Mouse (Mus musculus): ENCODE measurements around the gene Cbs. TPM values are rescaled to one million over a fixed set of nuclear protein-coding genes. Genes with fewer than 3 reads are reported as not detected.
A peak's percentile ranks its signal among the peaks of the same experiment; 100 is the strongest.

Gene Cbs
- polyA plus RNA-seq, 1 experiment: 19.5 TPM

DNA sequence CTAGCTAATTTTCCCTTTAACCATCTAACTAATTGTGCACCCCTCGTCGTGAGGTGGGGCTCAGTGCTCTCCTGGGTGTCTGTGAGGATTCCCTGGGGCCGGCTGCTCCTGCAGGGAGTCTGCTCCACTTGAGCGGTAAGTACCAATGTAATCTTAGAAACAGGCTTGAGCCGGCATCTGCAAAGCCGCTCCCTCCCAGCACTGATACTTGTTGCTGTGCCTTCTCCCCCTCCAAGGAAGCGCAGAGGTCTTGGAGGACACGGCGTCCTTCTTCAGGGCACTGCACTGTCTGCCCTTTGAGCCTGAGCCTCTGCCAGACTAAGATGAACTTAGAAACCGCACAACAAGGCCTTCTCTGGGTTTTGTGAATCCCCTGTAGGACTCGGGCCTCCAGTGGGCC lies 46.2 kb downstream of the Cbs start:
- H3K36me3 ChIP-seq (ENCODE audit: control insufficient read depth, insufficient read depth, low read length, poor library complexity, severe bottlenecking): peaks cover 13% of the 10 kb centered on the region; the same call in 1 of the 2 replicates
- no peaks in the 10 kb centered on the region for H3K27me3 ChIP-seq (ENCODE audit: control insufficient read depth, insufficient read depth, low read length, poor library complexity, severe bottlenecking)
- H3K4me3 ChIP-seq (ENCODE audit: low read depth, low read length): no peak overlapping the region
- H3K4me1 ChIP-seq (ENCODE audit: control insufficient read depth, insufficient read depth, low read length): peaks cover 15% of the 10 kb centered on the region
- H3K9me3 ChIP-seq (replicated peaks; ENCODE audit: control insufficient read depth, insufficient read depth, low read length, poor library complexity, severe bottlenecking): no peaks in the 10 kb centered on the region
- no peak overlapping the region for H3K9ac ChIP-seq (ENCODE audit: low read depth, poor library complexity, severe bottlenecking)
- TF ChIP-seq CTCF (IDR thresholded peaks at IDR 0.05; ENCODE audit: low read depth, low read length) (no peak), EP300 (IDR thresholded peaks at IDR 0.05; ENCODE audit: insufficient read depth, low read depth, low read length) (peak; percentile 86)
- peak overlapping the region; percentile 62 for H3K27ac ChIP-seq (ENCODE audit: insufficient read depth, low read length)

GRCm38 (mm10) chr17:31588726-31589125 lies 48.3 kb downstream of the Cbs start:
- peak; percentile 86 for TF ChIP-seq EP300 (IDR thresholded peaks at IDR 0.05; ENCODE audit: insufficient read depth, low read depth, low read length)
- no peak for TF ChIP-seq CTCF (IDR thresholded peaks at IDR 0.05; ENCODE audit: low read depth, low read length)
- Histone ChIP-seq H3K9ac (ENCODE audit: low read depth, poor library complexity, severe bottlenecking) (no peak overlapping the region), H3K4me1 (ENCODE audit: control insufficient read depth, insufficient read depth, low read length) (peaks cover 19% of the 10 kb centered on the region), H3K27ac (ENCODE audit: insufficient read depth, low read length) (peak overlapping the region; percentile 76; the same call in 1 of the 2 replicates), H3K4me3 (ENCODE audit: low read depth, low read length) (no peak overlapping the region), H3K27me3 (ENCODE audit: control insufficient read depth, insufficient read depth, low read length, poor library complexity, severe bottlenecking) (no peaks in the 10 kb centered on the region), H3K9me3 (replicated peaks; ENCODE audit: control insufficient read depth, insufficient read depth, low read length, poor library complexity, severe bottlenecking) (no peaks in the 10 kb centered on the region), H3K36me3 (ENCODE audit: control insufficient read depth, insufficient read depth, low read length, poor library complexity, severe bottlenecking) (peaks cover 6% of the 10 kb centered on the region; the same call in 1 of the 2 replicates)

GRCm38 (mm10) chr17:31588115-31588514 lies 48.9 kb downstream of the Cbs start:
- Histone ChIP-seq H3K27ac (ENCODE audit: insufficient read depth, low read length) (peak overlapping the region; percentile 76), H3K4me1 (ENCODE audit: control insufficient read depth, insufficient read depth, low read length) (peaks cover 19% of the 10 kb centered on the region), H3K27me3 (ENCODE audit: control insufficient read depth, insufficient read depth, low read length, poor library complexity, severe bottlenecking) (no peaks in the 10 kb centered on the region), H3K9ac (ENCODE audit: low read depth, poor library complexity, severe bottlenecking) (no peak overlapping the region), H3K36me3 (ENCODE audit: control insufficient read depth, insufficient read depth, low read length, poor library complexity, severe bottlenecking) (peaks cover 4% of the 10 kb centered on the region; the same call in 1 of the 2 replicates), H3K4me3 (ENCODE audit: low read depth, low read length) (no peak overlapping the region), H3K9me3 (replicated peaks; ENCODE audit: control insufficient read depth, insufficient read depth, low read length, poor library complexity, severe bottlenecking) (no peaks in the 10 kb centered on the region)
- no peak for TF ChIP-seq POLR2A (IDR thresholded peaks at IDR 0.05; ENCODE audit: insufficient read depth, low read length)
- no peak for TF ChIP-seq CTCF (IDR thresholded peaks at IDR 0.05; ENCODE audit: low read depth, low read length)
- no peak for TF ChIP-seq EP300 (IDR thresholded peaks at IDR 0.05; ENCODE audit: insufficient read depth, low read depth, low read length)

- TF ChIP-seq EP300 (IDR thresholded peaks at IDR 0.05; ENCODE audit: insufficient read depth, low read depth, low read length) (no peak), CTCF (IDR thresholded peaks at IDR 0.05; ENCODE audit: low read depth, low read length) (no peak), POLR2A (IDR thresholded peaks at IDR 0.05; ENCODE audit: insufficient read depth, low read length) (no peak)
- H3K9ac ChIP-seq (ENCODE audit: low read depth, poor library complexity, severe bottlenecking): no peak overlapping the region
- no peaks in the 10 kb centered on the region for H3K36me3 ChIP-seq (ENCODE audit: control insufficient read depth, insufficient read depth, low read length, poor library complexity, severe bottlenecking)
- peaks cover 26% of the 10 kb centered on the region for H3K4me1 ChIP-seq (ENCODE audit: control insufficient read depth, insufficient read depth, low read length)
- no peaks in the 10 kb centered on the region for H3K9me3 ChIP-seq (replicated peaks; ENCODE audit: control insufficient read depth, insufficient read depth, low read length, poor library complexity, severe bottlenecking)
- H3K27ac ChIP-seq (ENCODE audit: insufficient read depth, low read length): 0 out of 2 replicates have a peak overlapping the region, but pooled peaks have one; percentile 15
- no peak overlapping the region for H3K4me3 ChIP-seq (ENCODE audit: low read depth, low read length)
- no peaks in the 10 kb centered on the region for H3K27me3 ChIP-seq (ENCODE audit: control insufficient read depth, insufficient read depth, low read length, poor library complexity, severe bottlenecking)
Measured at GRCm38 (mm10) chr17:31583781-31584180, 53.3 kb downstream of the Cbs start.

- Histone ChIP-seq H3K9me3 (replicated peaks; ENCODE audit: control insufficient read depth, insufficient read depth, low read length, poor library complexity, severe bottlenecking) (no peaks in the 10 kb centered on the region), H3K27ac (ENCODE audit: insufficient read depth, low read length) (no peak overlapping the region), H3K9ac (ENCODE audit: low read depth, poor library complexity, severe bottlenecking) (no peak overlapping the region)
Measured at GRCm38 (mm10) chr17:31583185-31583584, 53.9 kb downstream of the Cbs start.

DNA sequence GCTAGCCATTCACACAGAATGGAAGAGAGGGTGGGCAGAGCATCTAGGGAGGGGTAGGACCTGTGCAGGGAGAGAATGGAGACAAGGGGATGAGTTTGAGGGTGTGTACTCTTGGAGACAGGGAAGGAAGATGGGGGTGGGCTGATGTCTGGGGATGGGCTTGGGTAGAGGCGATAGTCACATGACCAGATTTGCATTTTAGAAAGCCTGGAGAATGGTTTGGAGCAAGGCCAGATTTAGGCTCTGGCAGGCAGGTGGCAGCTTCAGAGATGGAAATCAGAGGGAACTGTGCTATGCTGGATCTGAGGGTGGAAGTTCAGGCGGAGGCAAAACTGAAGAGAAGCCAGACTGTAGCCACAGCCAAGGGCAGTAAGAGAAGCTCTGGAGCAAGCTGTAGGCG lies 56.7 kb downstream of the Cbs start:
- Histone ChIP-seq H3K4me1 (ENCODE audit: control insufficient read depth, insufficient read depth, low read length) (peaks cover 19% of the 10 kb centered on the region), H3K36me3 (ENCODE audit: control insufficient read depth, insufficient read depth, low read length, poor library complexity, severe bottlenecking) (no peaks in the 10 kb centered on the region), H3K27me3 (ENCODE audit: control insufficient read depth, insufficient read depth, low read length, poor library complexity, severe bottlenecking) (no peaks in the 10 kb centered on the region), H3K9ac (ENCODE audit: low read depth, poor library complexity, severe bottlenecking) (no peak overlapping the region), H3K4me3 (ENCODE audit: low read depth, low read length) (no peak overlapping the region), H3K9me3 (replicated peaks; ENCODE audit: control insufficient read depth, insufficient read depth, low read length, poor library complexity, severe bottlenecking) (no peaks in the 10 kb centered on the region), H3K27ac (ENCODE audit: insufficient read depth, low read length) (peak overlapping the region; percentile 87)
- TF ChIP-seq POLR2A (IDR thresholded peaks at IDR 0.05; ENCODE audit: insufficient read depth, low read length) (no peak), CTCF (IDR thresholded peaks at IDR 0.05; ENCODE audit: low read depth, low read length) (no peak), EP300 (IDR thresholded peaks at IDR 0.05; ENCODE audit: insufficient read depth, low read depth, low read length) (peak; percentile 61; the same call in 1 of the 2 replicates)

More at GRCm38 (mm10) chr17:31583185-31583584, 53.9 kb downstream of the Cbs start:
- TF ChIP-seq POLR2A (IDR thresholded peaks at IDR 0.05; ENCODE audit: insufficient read depth, low read length) (no peak), CTCF (IDR thresholded peaks at IDR 0.05; ENCODE audit: low read depth, low read length) (no peak), EP300 (IDR thresholded peaks at IDR 0.05; ENCODE audit: insufficient read depth, low read depth, low read length) (no peak)
- H3K36me3 ChIP-seq (ENCODE audit: control insufficient read depth, insufficient read depth, low read length, poor library complexity, severe bottlenecking): no peaks in the 10 kb centered on the region
- H3K4me1 ChIP-seq (ENCODE audit: control insufficient read depth, insufficient read depth, low read length): peaks cover 24% of the 10 kb centered on the region
- no peaks in the 10 kb centered on the region for H3K27me3 ChIP-seq (ENCODE audit: control insufficient read depth, insufficient read depth, low read length, poor library complexity, severe bottlenecking)
- H3K4me3 ChIP-seq (ENCODE audit: low read depth, low read length): no peak overlapping the region
